Mouse (Mus musculus): Measurements from ENCODE around the gene Gm49398.

Gene Gm49398

GRCm38 (mm10) chr13:61288739-61289138 lies at the start of gene Gm49398:
Gene Gm49398 (minus strand): TSS chr13:61288839.
- no peak for DNase-seq (ENCODE audit: low spot score)

- DNase-seq (ENCODE audit: low spot score): no peak
Observed at GRCm38 (mm10) chr13:61255258-61255657, 33.4 kb downstream of the Gm49398 start, which contains the start of gene Cts8. Gene Cts8 (minus strand): TSS chr13:61255358.

DNA sequence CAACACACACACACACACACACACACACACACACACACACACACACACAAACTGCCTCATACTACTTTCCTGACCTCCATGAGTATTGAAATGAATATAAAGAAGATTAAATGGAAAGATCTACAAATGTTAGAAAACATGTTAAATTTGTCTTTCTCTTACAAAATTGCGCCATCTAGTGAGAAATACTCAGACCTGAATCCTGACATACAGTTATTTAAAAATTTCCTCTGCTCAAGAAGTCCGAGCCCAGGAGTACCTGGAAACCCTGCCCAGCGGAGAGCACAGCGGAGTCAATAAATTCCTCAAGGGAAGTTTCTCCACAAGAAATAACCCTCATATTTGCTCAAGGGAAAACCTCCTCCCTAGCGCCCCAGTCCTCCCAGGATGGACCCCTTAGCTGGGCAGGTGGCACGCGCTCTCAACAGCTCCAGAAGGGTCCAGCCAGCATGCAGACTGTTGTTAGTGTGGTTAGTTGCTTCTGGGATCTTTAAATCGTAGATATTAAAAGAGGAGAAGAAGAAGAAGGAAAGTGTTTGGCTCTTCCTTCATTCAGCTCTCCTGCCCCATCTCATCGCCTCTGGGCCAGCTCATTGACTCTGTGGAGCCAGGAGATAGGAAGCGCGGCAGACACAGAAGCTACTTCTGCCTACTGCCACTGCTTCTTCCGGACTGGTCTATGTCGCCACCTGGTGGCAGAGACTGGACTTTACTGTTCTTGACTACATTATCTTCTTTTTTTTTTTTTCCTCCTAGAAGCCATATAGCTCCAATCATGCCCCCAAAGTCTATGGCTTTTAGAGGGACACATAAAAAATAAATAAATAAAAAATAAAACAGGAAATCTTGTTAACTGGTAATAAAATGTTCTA lies 47.3 kb downstream of the Gm49398 start:
- peak; percentile 2 for DNase-seq (ENCODE audit: low spot score)

DNA sequence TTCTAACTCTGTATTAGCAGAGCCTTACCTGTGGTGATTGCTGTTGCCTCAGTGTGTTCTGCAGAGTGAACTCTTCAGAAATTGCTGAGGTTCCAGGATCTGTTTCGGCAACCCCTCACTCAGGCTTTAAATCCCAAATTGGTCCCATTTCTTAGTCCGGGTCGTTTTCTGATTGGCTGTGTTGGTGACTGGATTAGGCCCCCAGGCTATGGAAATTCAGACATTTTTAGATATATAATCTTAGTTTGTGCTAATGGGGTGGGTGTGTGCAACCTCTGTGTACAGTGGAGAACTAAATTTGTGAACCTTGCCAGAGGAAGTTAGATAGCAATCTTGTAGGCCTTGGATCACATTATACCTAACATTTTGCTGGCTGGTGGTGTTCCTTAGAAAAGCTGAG lies 85.3 kb downstream of the Gm49398 start, which contains the start of gene Cts6:
Cts6 (minus strand) TSS at position 101 of the 400 bp plus-strand sequence.
- no peak for DNase-seq (ENCODE audit: low spot score)
